Mouse (Mus musculus): Measurements from ENCODE around the gene Uggt2. TPM values are rescaled to one million over a fixed set of nuclear protein-coding genes. Genes with fewer than 3 reads are reported as not detected.
"Not testable (repeated sequence)": the region's sequence is repeated elsewhere in the genome, so short reads cannot be mapped to it uniquely, and the experiment has no call there.

Gene Uggt2
- polyA plus RNA-seq, 1 experiment, result 0.84 TPM

- WGBS, result 46% methylated on average over 16 of the region's 16 CpGs
- no peaks in the 10 kb centered on the region for H3K27me3 ChIP-seq (ENCODE audit: control insufficient read depth, insufficient read depth, low read length)
Observed at GRCm38 (mm10) chr14:118986653-118987522, 112.3 kb downstream of the Uggt2 start.

GRCm38 (mm10) chr14:118984161-118984560, 115.1 kb downstream of the Uggt2 start:
- no peak for TF ChIP-seq CTCF (IDR thresholded peaks at IDR 0.05; ENCODE audit: borderline replicate concordance, control insufficient read depth, extremely low read depth, insufficient read depth, low read length, poor library complexity)
- WGBS, result 93% methylated on average over 4 of the region's 4 CpGs

More at GRCm38 (mm10) chr14:118986653-118987522, 112.3 kb downstream of the Uggt2 start:
- H3K4me3 ChIP-seq (ENCODE audit: control insufficient read depth, insufficient read depth, low read length), result no peak overlapping the region
- DNase-seq, result peak; percentile 77
- TF ChIP-seq CTCF (IDR thresholded peaks at IDR 0.05; ENCODE audit: borderline replicate concordance, control insufficient read depth, extremely low read depth, insufficient read depth, low read length, poor library complexity), result no peak
- no peak for TF ChIP-seq POLR2A (IDR thresholded peaks at IDR 0.05; ENCODE audit: control insufficient read depth, extremely low read depth, insufficient read depth, low read length, poor library complexity)
- peaks cover 21% of the 10 kb centered on the region for H3K4me1 ChIP-seq (replicated peaks; ENCODE audit: control insufficient read depth, insufficient read depth, low read length)
- H3K27ac ChIP-seq (ENCODE audit: control insufficient read depth, insufficient read depth, low read length), result no peak overlapping the region
- H3K36me3 ChIP-seq (ENCODE audit: control insufficient read depth, insufficient read depth, low read length), result no peaks in the 10 kb centered on the region

GRCm38 (mm10) chr14:118983396-118983795, 115.8 kb downstream of the Uggt2 start:
- no peak for DNase-seq
- peak overlapping the region; percentile 95 for H3K27ac ChIP-seq (ENCODE audit: control insufficient read depth, insufficient read depth, low read length)
- peaks cover 32% of the 10 kb centered on the region for H3K4me1 ChIP-seq (replicated peaks; ENCODE audit: control insufficient read depth, insufficient read depth, low read length)
- H3K36me3 ChIP-seq (ENCODE audit: control insufficient read depth, insufficient read depth, low read length), result peaks cover 18% of the 10 kb centered on the region
- H3K27me3 ChIP-seq (ENCODE audit: control insufficient read depth, insufficient read depth, low read length), result no peaks in the 10 kb centered on the region
- H3K4me3 ChIP-seq (ENCODE audit: control insufficient read depth, insufficient read depth, low read length), result no peak overlapping the region
- TF ChIP-seq POLR2A (IDR thresholded peaks at IDR 0.05; ENCODE audit: control insufficient read depth, extremely low read depth, insufficient read depth, low read length, poor library complexity), result no peak
- TF ChIP-seq CTCF (IDR thresholded peaks at IDR 0.05; ENCODE audit: borderline replicate concordance, control insufficient read depth, extremely low read depth, insufficient read depth, low read length, poor library complexity), result no peak

More at GRCm38 (mm10) chr14:118984161-118984560, 115.1 kb downstream of the Uggt2 start:
- Histone ChIP-seq H3K27ac (ENCODE audit: control insufficient read depth, insufficient read depth, low read length) (no peak overlapping the region), H3K4me3 (ENCODE audit: control insufficient read depth, insufficient read depth, low read length) (no peak overlapping the region), H3K4me1 (replicated peaks; ENCODE audit: control insufficient read depth, insufficient read depth, low read length) (peaks cover 32% of the 10 kb centered on the region), H3K36me3 (ENCODE audit: control insufficient read depth, insufficient read depth, low read length) (peaks cover 12% of the 10 kb centered on the region), H3K27me3 (ENCODE audit: control insufficient read depth, insufficient read depth, low read length) (no peaks in the 10 kb centered on the region)
- no peak for DNase-seq

- H3K4me3 ChIP-seq (ENCODE audit: control insufficient read depth, insufficient read depth, low read length); H3K27me3 ChIP-seq (ENCODE audit: control insufficient read depth, insufficient read depth, low read length): not testable (repeated sequence)
- Histone ChIP-seq H3K4me1 (replicated peaks; ENCODE audit: control insufficient read depth, insufficient read depth, low read length) (peaks cover 32% of the 10 kb centered on the region), H3K27ac (ENCODE audit: control insufficient read depth, insufficient read depth, low read length) (peak overlapping the region; percentile 95), H3K36me3 (ENCODE audit: control insufficient read depth, insufficient read depth, low read length) (peaks cover 27% of the 10 kb centered on the region)
- TF ChIP-seq POLR2A (IDR thresholded peaks at IDR 0.05; ENCODE audit: control insufficient read depth, extremely low read depth, insufficient read depth, low read length, poor library complexity), result 0 out of 2 replicates have a peak, but pooled peaks have one; percentile 13
- 20% methylated on average over 11 of the region's 11 CpGs for WGBS
- peak; percentile 38 for DNase-seq
Observed at GRCm38 (mm10) chr14:118982429-118983045, 116.7 kb downstream of the Uggt2 start.

- H3K4me3 ChIP-seq (ENCODE audit: control insufficient read depth, insufficient read depth, low read length); H3K27me3 ChIP-seq (ENCODE audit: control insufficient read depth, insufficient read depth, low read length): not testable (repeated sequence)
- 30% methylated on average over 4 of the region's 6 CpGs for WGBS
- DNase-seq, result peak; percentile 19
- Histone ChIP-seq H3K36me3 (ENCODE audit: control insufficient read depth, insufficient read depth, low read length) (peaks cover 34% of the 10 kb centered on the region), H3K4me1 (replicated peaks; ENCODE audit: control insufficient read depth, insufficient read depth, low read length) (peaks cover 32% of the 10 kb centered on the region), H3K27ac (ENCODE audit: control insufficient read depth, insufficient read depth, low read length) (peak overlapping the region; percentile 95)
Observed at GRCm38 (mm10) chr14:118981711-118982428, 117.4 kb downstream of the Uggt2 start.

- Histone ChIP-seq H3K36me3 (ENCODE audit: control insufficient read depth, insufficient read depth, low read length) (peaks cover 44% of the 10 kb centered on the region), H3K27me3 (ENCODE audit: control insufficient read depth, insufficient read depth, low read length) (no peaks in the 10 kb centered on the region), H3K4me3 (ENCODE audit: control insufficient read depth, insufficient read depth, low read length) (no peak overlapping the region), H3K4me1 (replicated peaks; ENCODE audit: control insufficient read depth, insufficient read depth, low read length) (peaks cover 32% of the 10 kb centered on the region), H3K27ac (ENCODE audit: control insufficient read depth, insufficient read depth, low read length) (peak overlapping the region; percentile 89)
- DNase-seq, result peak; percentile 10
- TF ChIP-seq CTCF (IDR thresholded peaks at IDR 0.05; ENCODE audit: borderline replicate concordance, control insufficient read depth, extremely low read depth, insufficient read depth, low read length, poor library complexity) (no peak), POLR2A (IDR thresholded peaks at IDR 0.05; ENCODE audit: control insufficient read depth, extremely low read depth, insufficient read depth, low read length, poor library complexity) (no peak)
- WGBS, result 95% methylated on average over 8 of the region's 8 CpGs
Observed at GRCm38 (mm10) chr14:118980890-118981289, 118.3 kb downstream of the Uggt2 start.

Data from thymus, adult 2 months (tissue).